Mouse (Mus musculus) urinary bladder, postnatal 36 days (tissue): ENCODE measurements around the gene Upk1a.

Source experiments
- DNase-seq, 2 experiments: peaks; one replicate each; pipeline ENCODE4 v3.0.0; 2022; ENCODE audit warnings: low spot score in 2 of 2, mixed read lengths in 1 of 2

The Upk1a gene

GRCm38 (mm10) chr7:30579950-30580349, 32.7 kb downstream of the Upk1a start:
- no peak for DNase-seq

- DNase-seq, result no peak
Measured at GRCm38 (mm10) chr7:30572969-30573368, 39.7 kb downstream of the Upk1a start.

GRCm38 (mm10) chr7:30572389-30572788, 40.3 kb downstream of the Upk1a start:
- no peak for DNase-seq

GRCm38 (mm10) chr7:30567555-30567954, 45.1 kb downstream of the Upk1a start:
- no peak for DNase-seq

- DNase-seq, result no peak
Measured at GRCm38 (mm10) chr7:30566033-30566432, 46.6 kb downstream of the Upk1a start.

- no peak for DNase-seq
Measured at GRCm38 (mm10) chr7:30564970-30565571, 47.6 kb downstream of the Upk1a start, which contains the start of gene Igflr1. TSS of gene Igflr1 (plus strand) at chr7:30565427.

- DNase-seq, result no peak
Measured at GRCm38 (mm10) chr7:30563906-30564280, 48.8 kb downstream of the Upk1a start.

- DNase-seq, result peak; percentile 87 to 96
Measured at GRCm38 (mm10) chr7:30563117-30563905, 49.3 kb downstream of the Upk1a start, which contains the start of the genes U2af1l4, Gm49396 and Psenen. TSS of gene U2af1l4 (plus strand) at chr7:30563301. TSS of gene Gm49396 (plus strand) at chr7:30563344. TSS of gene Psenen (minus strand) at chr7:30563627.

GRCm38 (mm10) chr7:30562526-30563116, 50.0 kb downstream of the Upk1a start:
- peak in 1 of 2 experiments; percentile 42 for DNase-seq

- DNase-seq, result no peak
Measured at GRCm38 (mm10) chr7:30560296-30560695, 52.4 kb downstream of the Upk1a start.

GRCm38 (mm10) chr7:30559443-30559954, 53.1 kb downstream of the Upk1a start, which contains the start of gene Lin37:
TSS of gene Lin37 (minus strand) at chr7:30559838.
- peak; percentile 92 to 97 for DNase-seq

GRCm38 (mm10) chr7:30558656-30559442, 53.8 kb downstream of the Upk1a start:
- DNase-seq, result no peak

GRCm38 (mm10) chr7:30557901-30558514, 54.6 kb downstream of the Upk1a start:
- DNase-seq, result no peak

GRCm38 (mm10) chr7:30556894-30557536, 55.6 kb downstream of the Upk1a start:
- DNase-seq, result no peak

GRCm38 (mm10) chr7:30553810-30554584, 58.6 kb downstream of the Upk1a start:
- no peak for DNase-seq
